Mouse (Mus musculus): ENCODE results near the gene BC055324. TPM values are rescaled to one million over a fixed set of nuclear protein-coding genes. Genes with fewer than 3 reads are reported as not detected.

Gene BC055324
- total and polyA plus RNA-seq, 2 experiments, result 0.10 to 0.37 TPM

DNA sequence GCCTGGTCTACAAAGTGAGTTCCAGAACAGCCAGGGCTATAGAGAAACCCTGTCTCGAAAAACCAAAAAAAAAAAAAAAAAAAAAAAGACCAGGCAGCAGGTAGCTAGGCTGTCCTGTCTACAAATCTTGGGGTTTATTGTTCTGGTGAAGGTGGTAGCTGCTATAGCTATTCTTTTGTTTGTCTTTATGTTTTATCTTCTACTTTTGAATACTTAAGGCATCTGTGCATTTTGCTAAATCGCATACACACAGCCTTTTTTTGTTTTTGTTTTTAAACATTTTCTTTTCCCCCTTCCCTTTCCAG, 965 bp upstream of the BC055324 start:
- Histone ChIP-seq H3K27me3 (ENCODE audit: control insufficient read depth, insufficient read depth, low read length) (no peaks in the 10 kb centered on the region), H3K79me2 (ENCODE audit: control insufficient read depth, insufficient read depth, low read length) (no peaks in the 10 kb centered on the region), H3K9ac (ENCODE audit: low read depth, low read length) (peak overlapping the region; percentile 79; the same call in 1 of the 2 replicates), H3K27ac (replicated peaks; ENCODE audit: insufficient read depth, low read depth, low read length) (no peak overlapping the region), H3K4me3 (ENCODE audit: insufficient read depth, low read depth, low read length) (peak overlapping the region; percentile 86; the same call in 1 of the 2 replicates), H3K36me3 (ENCODE audit: control insufficient read depth, insufficient read depth, low read length) (0 out of 2 replicates have a peak, but pooled peaks cover 2% of the 10 kb centered on the region), H3K4me1 (ENCODE audit: control insufficient read depth, insufficient read depth, low read length) (0 out of 2 replicates have a peak, but pooled peaks cover 3% of the 10 kb centered on the region)
- 48% methylated on average over 2 of the region's 2 CpGs for WGBS
- no peak for DNase-seq (ENCODE audit: extremely low read depth, low read depth, low spot score)
- TF ChIP-seq CTCF (IDR thresholded peaks at IDR 0.05; ENCODE audit: low read depth, low read length), result no peak
- TF ChIP-seq POLR2A (IDR thresholded peaks at IDR 0.05; ENCODE audit: extremely low read depth, insufficient read depth, low read length), result no peak

DNA sequence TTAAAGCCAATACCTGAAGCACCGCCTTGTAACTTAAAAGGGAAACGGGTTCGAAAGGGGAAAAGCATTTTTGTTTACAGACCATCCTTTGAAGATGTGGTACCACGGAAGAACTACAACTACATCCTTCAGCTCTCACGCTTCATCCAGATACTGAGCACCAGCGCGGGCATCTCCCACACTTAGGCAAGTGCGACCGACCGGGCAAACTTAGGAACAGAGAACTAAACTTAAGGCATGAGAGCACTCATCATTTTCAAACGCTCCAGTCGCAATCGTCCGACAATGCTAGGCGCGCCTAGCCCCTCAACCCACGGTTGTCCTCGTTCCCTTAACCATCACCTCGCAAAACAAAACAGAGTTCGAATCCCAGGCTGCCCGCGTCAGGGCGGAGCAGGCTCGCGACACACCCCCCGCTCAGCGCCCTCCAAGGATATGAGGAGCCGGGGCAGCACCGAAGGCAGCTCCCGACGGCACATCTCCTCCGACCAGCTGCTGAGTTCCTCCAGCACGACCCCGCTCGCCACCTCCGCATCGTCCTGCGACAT, 349 bp downstream of the BC055324 start:
- Histone ChIP-seq H3K4me1 (ENCODE audit: control insufficient read depth, insufficient read depth, low read length) (0 out of 2 replicates have a peak, but pooled peaks cover 3% of the 10 kb centered on the region), H3K27me3 (ENCODE audit: control insufficient read depth, insufficient read depth, low read length) (no peaks in the 10 kb centered on the region), H3K79me2 (ENCODE audit: control insufficient read depth, insufficient read depth, low read length) (no peaks in the 10 kb centered on the region), H3K27ac (replicated peaks; ENCODE audit: insufficient read depth, low read depth, low read length) (no peak overlapping the region), H3K4me3 (ENCODE audit: insufficient read depth, low read depth, low read length) (peak overlapping the region; percentile 86), H3K36me3 (ENCODE audit: control insufficient read depth, insufficient read depth, low read length) (0 out of 2 replicates have a peak, but pooled peaks cover 2% of the 10 kb centered on the region), H3K9ac (ENCODE audit: low read depth, low read length) (peak overlapping the region; percentile 67)
- DNase-seq (ENCODE audit: extremely low read depth, low read depth, low spot score), result no peak
- 2% methylated on average over 38 of the region's 38 CpGs for WGBS
- TF ChIP-seq CTCF (IDR thresholded peaks at IDR 0.05; ENCODE audit: low read depth, low read length), result no peak

DNA sequence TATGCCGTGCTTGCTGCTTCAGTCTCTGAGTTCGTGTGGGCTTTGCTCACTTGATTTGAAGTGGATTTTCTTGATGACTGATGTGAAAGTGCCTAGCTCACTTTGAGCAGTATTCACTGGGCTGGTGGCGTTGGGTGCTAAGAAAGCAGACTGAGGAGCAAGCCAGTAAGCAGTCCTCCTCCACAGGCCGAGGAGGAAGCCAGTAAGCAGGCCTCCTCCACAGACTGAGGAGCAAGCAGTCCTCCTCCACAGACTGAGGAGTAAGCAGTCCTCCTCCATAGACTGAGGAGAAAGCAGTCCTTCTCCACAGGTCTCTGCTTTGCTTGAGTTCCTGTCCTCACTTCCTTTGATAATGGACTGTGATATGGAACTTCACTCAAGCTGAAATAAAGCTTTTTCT, 2.2 kb downstream of the BC055324 start:
- H3K4me3 ChIP-seq (ENCODE audit: insufficient read depth, low read depth, low read length), result no peak overlapping the region
- TF ChIP-seq CTCF (IDR thresholded peaks at IDR 0.05; ENCODE audit: low read depth, low read length) (no peak), POLR2A (IDR thresholded peaks at IDR 0.05; ENCODE audit: extremely low read depth, insufficient read depth, low read length) (no peak)

DNA sequence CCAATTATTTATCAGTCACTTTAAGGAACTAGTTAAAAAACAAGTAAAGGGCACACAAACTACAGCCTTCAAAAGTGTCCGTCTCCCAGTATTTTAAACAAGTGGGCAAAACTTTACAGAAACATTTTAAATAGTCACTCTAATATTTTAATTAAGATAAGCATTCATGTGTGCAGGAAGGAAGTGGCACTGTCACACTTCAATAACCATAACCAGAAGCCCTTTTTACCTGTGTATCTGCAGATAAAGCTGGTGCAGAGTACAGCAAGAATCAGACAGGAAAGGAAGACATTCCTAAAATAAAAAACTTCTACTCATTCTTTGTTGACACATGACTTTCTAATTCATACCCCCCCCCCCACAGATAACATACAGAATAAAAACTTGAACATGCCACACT, 18.1 kb downstream of the BC055324 start:
- Histone ChIP-seq H3K4me3 (ENCODE audit: insufficient read depth, low read depth, low read length) (no peak overlapping the region), H3K9ac (ENCODE audit: low read depth, low read length) (no peak overlapping the region), H3K36me3 (ENCODE audit: control insufficient read depth, insufficient read depth, low read length) (no peaks in the 10 kb centered on the region), H3K27ac (replicated peaks; ENCODE audit: insufficient read depth, low read depth, low read length) (no peak overlapping the region), H3K79me2 (ENCODE audit: control insufficient read depth, insufficient read depth, low read length) (no peaks in the 10 kb centered on the region), H3K27me3 (ENCODE audit: control insufficient read depth, insufficient read depth, low read length) (no peaks in the 10 kb centered on the region), H3K4me1 (ENCODE audit: control insufficient read depth, insufficient read depth, low read length) (no peaks in the 10 kb centered on the region)
- no peak for DNase-seq (ENCODE audit: extremely low read depth, low read depth, low spot score)
- WGBS, result 95% methylated on average over 1 of the region's 1 CpGs
- no peak for TF ChIP-seq POLR2A (IDR thresholded peaks at IDR 0.05; ENCODE audit: extremely low read depth, insufficient read depth, low read length)
- TF ChIP-seq CTCF (IDR thresholded peaks at IDR 0.05; ENCODE audit: low read depth, low read length), result no peak

More for the DNA sequence above, 2.2 kb downstream of the BC055324 start:
- Histone ChIP-seq H3K27me3 (ENCODE audit: control insufficient read depth, insufficient read depth, low read length) (no peaks in the 10 kb centered on the region), H3K4me1 (ENCODE audit: control insufficient read depth, insufficient read depth, low read length) (0 out of 2 replicates have a peak, but pooled peaks cover 3% of the 10 kb centered on the region), H3K9ac (ENCODE audit: low read depth, low read length) (no peak overlapping the region), H3K79me2 (ENCODE audit: control insufficient read depth, insufficient read depth, low read length) (no peaks in the 10 kb centered on the region), H3K27ac (replicated peaks; ENCODE audit: insufficient read depth, low read depth, low read length) (no peak overlapping the region), H3K36me3 (ENCODE audit: control insufficient read depth, insufficient read depth, low read length) (0 out of 2 replicates have a peak, but pooled peaks cover 2% of the 10 kb centered on the region)
- DNase-seq (ENCODE audit: extremely low read depth, low read depth, low spot score), result no peak
- WGBS, result 83% methylated on average over 4 of the region's 4 CpGs

DNA sequence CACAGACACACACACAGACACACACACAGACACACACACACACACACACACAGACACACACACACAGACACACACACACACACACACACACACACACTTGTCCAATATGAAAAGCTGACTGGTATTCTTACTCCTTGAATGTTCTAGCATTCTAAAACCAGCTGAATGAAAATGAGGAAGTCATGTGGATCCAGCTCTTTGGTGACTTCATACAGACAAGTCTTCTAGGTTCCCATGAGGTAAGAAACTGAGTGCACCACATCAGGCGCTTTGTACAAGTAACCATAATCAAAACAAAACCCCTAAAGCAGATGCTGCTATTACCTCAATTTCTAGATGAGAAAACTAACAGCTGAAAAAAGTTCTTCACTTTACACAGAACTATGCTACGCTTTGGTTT, 19.5 kb downstream of the BC055324 start:
- TF ChIP-seq CTCF (IDR thresholded peaks at IDR 0.05; ENCODE audit: low read depth, low read length), result no peak
- no peak for TF ChIP-seq POLR2A (IDR thresholded peaks at IDR 0.05; ENCODE audit: extremely low read depth, insufficient read depth, low read length)
- Histone ChIP-seq H3K4me1 (ENCODE audit: control insufficient read depth, insufficient read depth, low read length) (no peaks in the 10 kb centered on the region), H3K27me3 (ENCODE audit: control insufficient read depth, insufficient read depth, low read length) (no peaks in the 10 kb centered on the region), H3K4me3 (ENCODE audit: insufficient read depth, low read depth, low read length) (no peak overlapping the region), H3K79me2 (ENCODE audit: control insufficient read depth, insufficient read depth, low read length) (no peaks in the 10 kb centered on the region), H3K27ac (replicated peaks; ENCODE audit: insufficient read depth, low read depth, low read length) (no peak overlapping the region), H3K9ac (ENCODE audit: low read depth, low read length) (no peak overlapping the region), H3K36me3 (ENCODE audit: control insufficient read depth, insufficient read depth, low read length) (no peaks in the 10 kb centered on the region)
- no peak for DNase-seq (ENCODE audit: extremely low read depth, low read depth, low spot score)
- 97% methylated on average over 2 of the region's 2 CpGs for WGBS

DNA sequence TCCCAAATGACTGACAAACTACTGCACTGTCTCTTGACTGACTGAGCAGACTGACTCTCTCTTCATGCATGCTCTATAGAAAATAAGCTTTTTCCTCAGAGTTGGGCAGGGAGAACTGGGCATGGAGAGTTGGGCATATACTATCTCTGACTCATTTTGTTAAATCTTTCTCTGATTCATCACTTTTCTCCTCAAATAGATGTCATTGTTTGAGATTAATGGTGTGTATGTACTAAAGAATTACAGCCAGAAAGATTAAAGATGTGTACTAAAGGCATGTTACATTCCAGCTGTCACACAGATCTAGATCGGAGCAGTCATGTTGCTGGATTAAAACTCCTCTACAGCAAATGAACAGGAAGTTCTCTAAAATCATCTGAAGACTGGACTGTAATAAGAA, 20.1 kb downstream of the BC055324 start:
- H3K36me3 ChIP-seq (ENCODE audit: control insufficient read depth, insufficient read depth, low read length), result no peaks in the 10 kb centered on the region
- TF ChIP-seq POLR2A (IDR thresholded peaks at IDR 0.05; ENCODE audit: extremely low read depth, insufficient read depth, low read length) (no peak), CTCF (IDR thresholded peaks at IDR 0.05; ENCODE audit: low read depth, low read length) (no peak)
- no peaks in the 10 kb centered on the region for H3K79me2 ChIP-seq (ENCODE audit: control insufficient read depth, insufficient read depth, low read length)
- no peak overlapping the region for H3K27ac ChIP-seq (replicated peaks; ENCODE audit: insufficient read depth, low read depth, low read length)
- H3K9ac ChIP-seq (ENCODE audit: low read depth, low read length), result no peak overlapping the region
- WGBS, result 73% methylated on average over 1 of the region's 1 CpGs
- no peak overlapping the region for H3K4me3 ChIP-seq (ENCODE audit: insufficient read depth, low read depth, low read length)
- no peak for DNase-seq (ENCODE audit: extremely low read depth, low read depth, low spot score)
- H3K27me3 ChIP-seq (ENCODE audit: control insufficient read depth, insufficient read depth, low read length), result no peaks in the 10 kb centered on the region
- no peaks in the 10 kb centered on the region for H3K4me1 ChIP-seq (ENCODE audit: control insufficient read depth, insufficient read depth, low read length)

Measured in liver, adult 2 months (tissue).